Mouse (Mus musculus): ENCODE measurements around the gene Pard6a.

Gene Pard6a

GRCm38 (mm10) chr8:105727397-105728124, 26.6 kb downstream of the Pard6a start:
- in situ Hi-C loops (cut with MboI; ENCODE audit: low pct_unique_long_range_greater_than_20kb in 1 of 2, low sequenced_read_pairs in 2 of 2, unreplicated experiment in 1 of 2): no loop called here

GRCm38 (mm10) chr8:105732186-105732585, 31.2 kb downstream of the Pard6a start:
- in situ Hi-C loops (cut with MboI; ENCODE audit: low pct_unique_long_range_greater_than_20kb in 1 of 2, low sequenced_read_pairs in 2 of 2, unreplicated experiment in 1 of 2): no loop called here

GRCm38 (mm10) chr8:105739216-105739615, 38.3 kb downstream of the Pard6a start:
- in situ Hi-C loops (cut with MboI; ENCODE audit: low pct_unique_long_range_greater_than_20kb in 1 of 2, low sequenced_read_pairs in 2 of 2, unreplicated experiment in 1 of 2): no loop called here

GRCm38 (mm10) chr8:105743301-105743700, 42.4 kb downstream of the Pard6a start:
- in situ Hi-C loops (cut with MboI; ENCODE audit: low pct_unique_long_range_greater_than_20kb in 1 of 2, low sequenced_read_pairs in 2 of 2, unreplicated experiment in 1 of 2): no loop called here

GRCm38 (mm10) chr8:105750606-105751005, 49.7 kb downstream of the Pard6a start:
- in situ Hi-C loops (cut with MboI; ENCODE audit: low pct_unique_long_range_greater_than_20kb in 1 of 2, low sequenced_read_pairs in 2 of 2, unreplicated experiment in 1 of 2): no loop called here

Data from mouse embryonic stem cell (cell line).